In the genomic region with DNA sequence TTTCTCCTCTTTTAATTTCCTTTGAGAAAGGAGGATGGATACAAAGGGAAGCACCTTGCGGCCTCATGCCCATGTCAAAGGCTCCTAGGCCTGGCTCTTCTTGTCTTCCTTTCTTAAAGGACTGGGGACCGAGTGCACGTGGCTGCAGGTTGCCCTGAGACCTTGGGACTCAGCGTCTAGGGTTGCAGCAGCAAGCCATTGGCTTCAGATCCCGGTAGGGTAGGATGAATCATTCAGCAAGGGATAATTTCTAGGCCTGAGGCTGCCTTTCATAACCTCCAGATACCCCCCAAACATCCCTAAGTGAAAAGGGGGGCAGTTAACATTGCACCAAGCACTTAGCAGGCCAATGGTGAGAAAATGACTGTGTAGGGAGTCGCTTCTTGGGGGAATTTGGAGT, we compare ENCODE assay signal across 8 mouse cellular contexts. TPM values are rescaled to one million over a fixed set of nuclear protein-coding genes. Genes with fewer than 3 reads are reported as not detected.
DNase-seq lines count a peak whose midpoint lies in the region; ATAC-seq and TF ChIP-seq lines count a peak whose summit lies in the region.

No protein-coding gene starts in this region.

- peaks cover 100% of the 10 kb centered on the region for H3K27me3 ChIP-seq in forebrain, embryonic 10.5 days (ENCODE audit: poor library complexity, severe bottlenecking)
- peaks cover 100% of the 10 kb centered on the region for H3K27me3 ChIP-seq in forebrain, postnatal 0 days (ENCODE audit: insufficient read depth, low read length)
- H3K27me3 ChIP-seq in spleen, adult 2 months (ENCODE audit: control insufficient read depth, insufficient read depth, low read length) = peaks cover 16% of the 10 kb centered on the region
- H3K27me3 ChIP-seq in limb, embryonic 15.5 days = peaks cover 99% of the 10 kb centered on the region
- peaks cover 6% of the 10 kb centered on the region; the same call in 1 of the 2 replicates for H3K27me3 ChIP-seq in stomach, postnatal 0 days (ENCODE audit: control insufficient read depth, insufficient read depth, low read length)

- H3K4me2 ChIP-seq in forebrain, postnatal 0 days (ENCODE audit: low read depth) = no peak overlapping the region
- peak overlapping the region; percentile 24; the same call in 1 of the 2 replicates for H3K4me2 ChIP-seq in limb, embryonic 15.5 days
- peak overlapping the region; percentile 72 for H3K4me2 ChIP-seq in stomach, postnatal 0 days (replicated peaks; ENCODE audit: low read depth)

- no peak for TF ChIP-seq EP300 in stomach, postnatal 0 days (optimal IDR thresholded peaks at IDR 0.05)

- H3K9me3 ChIP-seq in forebrain, embryonic 10.5 days = no peaks in the 10 kb centered on the region
- H3K9me3 ChIP-seq in forebrain, postnatal 0 days (ENCODE audit: low read length) = no peaks in the 10 kb centered on the region
- H3K9me3 ChIP-seq in limb, embryonic 15.5 days = no peaks in the 10 kb centered on the region
- H3K9me3 ChIP-seq in stomach, postnatal 0 days (ENCODE audit: control insufficient read depth, low read length) = no peaks in the 10 kb centered on the region

- H3K27ac ChIP-seq in forebrain, embryonic 10.5 days = no peak overlapping the region
- no peak overlapping the region for H3K27ac ChIP-seq in forebrain, postnatal 0 days (ENCODE audit: low read depth, low read length)
- 0 out of 2 replicates have a peak overlapping the region, but pooled peaks have one; percentile 8 for H3K27ac ChIP-seq in spleen, adult 2 months (ENCODE audit: insufficient read depth, low read length)
- no peak overlapping the region for H3K27ac ChIP-seq in limb, embryonic 15.5 days
- H3K27ac ChIP-seq in stomach, postnatal 0 days (replicated peaks) = peak overlapping the region; percentile 53

- no peaks in the 10 kb centered on the region for H3K36me3 ChIP-seq in forebrain, embryonic 10.5 days (replicated peaks)
- no peaks in the 10 kb centered on the region for H3K36me3 ChIP-seq in forebrain, postnatal 0 days (ENCODE audit: insufficient read depth)
- no peaks in the 10 kb centered on the region for H3K36me3 ChIP-seq in spleen, adult 2 months (ENCODE audit: control insufficient read depth, insufficient read depth, low read length)
- H3K36me3 ChIP-seq in limb, embryonic 15.5 days = no peaks in the 10 kb centered on the region
- H3K36me3 ChIP-seq in stomach, postnatal 0 days (ENCODE audit: control insufficient read depth, insufficient read depth, low read length) = no peaks in the 10 kb centered on the region

- peaks cover 10% of the 10 kb centered on the region for H3K4me1 ChIP-seq in forebrain, embryonic 10.5 days
- no peaks in the 10 kb centered on the region for H3K4me1 ChIP-seq in forebrain, postnatal 0 days (ENCODE audit: insufficient read depth)
- peaks cover 11% of the 10 kb centered on the region for H3K4me1 ChIP-seq in spleen, adult 2 months (ENCODE audit: control insufficient read depth, insufficient read depth, insufficient read length)
- peaks cover 18% of the 10 kb centered on the region for H3K4me1 ChIP-seq in limb, embryonic 15.5 days
- no peaks in the 10 kb centered on the region for H3K4me1 ChIP-seq in stomach, postnatal 0 days (replicated peaks; ENCODE audit: control insufficient read depth, insufficient read depth)

- 6% methylated on average over 6 of the region's 6 CpGs for WGBS in forebrain, embryonic 10.5 days
- 4% methylated on average over 6 of the region's 6 CpGs for WGBS in forebrain, postnatal 0 days
- 20% methylated on average over 6 of the region's 6 CpGs for WGBS in spleen, adult 2 months
- WGBS in limb, embryonic 15.5 days = 13% methylated on average over 6 of the region's 6 CpGs
- 9% methylated on average over 6 of the region's 6 CpGs for WGBS in stomach, postnatal 0 days

- ATAC-seq in forebrain, postnatal 0 days = no peak
- no peak for ATAC-seq in limb, embryonic 15.5 days (ENCODE audit: insufficient number of reproducible peaks, low FRiP score, low TSS enrichment, low read depth)
- no peak for ATAC-seq in stomach, postnatal 0 days (ENCODE audit: low FRiP score, low TSS enrichment)

- no peak overlapping the region for H3K9ac ChIP-seq in forebrain, postnatal 0 days
- no peak overlapping the region for H3K9ac ChIP-seq in limb, embryonic 15.5 days
- H3K9ac ChIP-seq in stomach, postnatal 0 days (ENCODE audit: low read length) = peak overlapping the region; percentile 54

- H3K4me3 ChIP-seq in forebrain, embryonic 10.5 days = peak overlapping the region; percentile 22; the same call in 1 of the 2 replicates
- H3K4me3 ChIP-seq in forebrain, postnatal 0 days (ENCODE audit: low read depth, low read length) = no peak overlapping the region
- H3K4me3 ChIP-seq in spleen, adult 2 months (ENCODE audit: extremely low read depth, insufficient read depth, insufficient read length) = peak overlapping the region; percentile 46
- H3K4me3 ChIP-seq in limb, embryonic 15.5 days = peak overlapping the region; percentile 30
- peak overlapping the region; percentile 31 for H3K4me3 ChIP-seq in stomach, postnatal 0 days (ENCODE audit: low read depth, low read length)

- no peak for TF ChIP-seq CTCF in forebrain, postnatal 0 days (IDR thresholded peaks at IDR 0.05; ENCODE audit: low read depth)
- TF ChIP-seq CTCF in spleen, adult 2 months (IDR thresholded peaks at IDR 0.05; ENCODE audit: extremely low read depth, insufficient read depth, insufficient read length, insufficient replicate concordance) = no peak
- TF ChIP-seq CTCF in stomach, postnatal 0 days (IDR thresholded peaks at IDR 0.05; ENCODE audit: low read depth) = no peak

- no peak for DNase-seq in forebrain, embryonic 10.5 days (ENCODE audit: extremely low spot score, low spot score)
- DNase-seq in forebrain, postnatal 0 days = no peak
- DNase-seq in spleen, adult 2 months (ENCODE audit: low read depth in 1 of 2, low spot score in 2 of 2) = no peak
- DNase-seq in spleen, adult 18-20 months = no peak
- DNase-seq in stomach, postnatal 0 days (ENCODE audit: low spot score) = no peak
- DNase-seq in MN1 (ENCODE audit: low spot score) = no peak
- DNase-seq in urinary bladder, postnatal 10 days (ENCODE audit: low spot score) = no peak

- no peak for TF ChIP-seq POLR2A in spleen, adult 2 months (IDR thresholded peaks at IDR 0.05; ENCODE audit: low read depth, low read length)

RNA-seq across cellular contexts. Expression of a gene that starts 7.0 kb away (rescaled TPM):
- not detected in 2 replicates for polyA plus RNA-seq in forebrain, embryonic 10.5 days (2016; fragmentation: Nextera tagmentation; extraction: Ambion mirVana)
- not detected in 2 replicates for total RNA-seq in forebrain, postnatal 0 days (2014; rRNA removed)
- polyA plus RNA-seq in forebrain, postnatal 0 days (2015; fragmentation: Nextera tagmentation; extraction: Ambion mirVana) = not detected in 2 replicates
- polyA plus RNA-seq in spleen, adult 2 months (2012; rRNA removed) = 2.6 and 3.3 TPM in 2 replicates
- polyA plus RNA-seq in limb, embryonic 15.5 days (2015; fragmentation: Nextera tagmentation; extraction: Ambion mirVana) = 0.29 and 0.41 TPM in 2 replicates
- 1.2 and 1.6 TPM in 2 replicates for polyA plus RNA-seq in stomach, postnatal 0 days (2015; fragmentation: Nextera tagmentation; extraction: Ambion mirVana)

RNA-seq across cellular contexts. Expression of a gene that starts 8.0 kb away (rescaled TPM):
- not detected in 2 replicates for polyA plus RNA-seq in forebrain, embryonic 10.5 days (2016; fragmentation: Nextera tagmentation; extraction: Ambion mirVana)
- not detected in 2 replicates for total RNA-seq in forebrain, postnatal 0 days (2014; rRNA removed)
- not detected in 2 replicates for polyA plus RNA-seq in forebrain, postnatal 0 days (2015; fragmentation: Nextera tagmentation; extraction: Ambion mirVana)
- polyA plus RNA-seq in spleen, adult 2 months (2012; rRNA removed) = 0.37 and 0.40 TPM in 2 replicates
- polyA plus RNA-seq in limb, embryonic 15.5 days (2015; fragmentation: Nextera tagmentation; extraction: Ambion mirVana) = 0.60 and 0.73 TPM in 2 replicates
- polyA plus RNA-seq in stomach, postnatal 0 days (2015; fragmentation: Nextera tagmentation; extraction: Ambion mirVana) = 7.5 and 8.2 TPM in 2 replicates

RNA-seq across cellular contexts. Expression of a gene that starts 12.0 kb away (rescaled TPM):
- not detected in 2 replicates for polyA plus RNA-seq in forebrain, embryonic 10.5 days (2016; fragmentation: Nextera tagmentation; extraction: Ambion mirVana)
- not detected in 2 replicates for total RNA-seq in forebrain, postnatal 0 days (2014; rRNA removed)
- polyA plus RNA-seq in forebrain, postnatal 0 days (2015; fragmentation: Nextera tagmentation; extraction: Ambion mirVana) = not detected in 2 replicates
- 2.0 and 2.6 TPM in 2 replicates for polyA plus RNA-seq in spleen, adult 2 months (2012; rRNA removed)
- 0.23 and 0.27 TPM in 2 replicates for polyA plus RNA-seq in limb, embryonic 15.5 days (2015; fragmentation: Nextera tagmentation; extraction: Ambion mirVana)
- 0.94 and 0.97 TPM in 2 replicates for polyA plus RNA-seq in stomach, postnatal 0 days (2015; fragmentation: Nextera tagmentation; extraction: Ambion mirVana)

RNA-seq across cellular contexts. Expression of a gene that starts 18.8 kb away (rescaled TPM):
- polyA plus RNA-seq in forebrain, embryonic 10.5 days (2016; fragmentation: Nextera tagmentation; extraction: Ambion mirVana) = not detected in 2 replicates
- total RNA-seq in forebrain, postnatal 0 days (2014; rRNA removed) = not detected in 2 replicates
- not detected in 2 replicates for polyA plus RNA-seq in forebrain, postnatal 0 days (2015; fragmentation: Nextera tagmentation; extraction: Ambion mirVana)
- polyA plus RNA-seq in spleen, adult 2 months (2012; rRNA removed) = 1.2 and 1.3 TPM in 2 replicates
- polyA plus RNA-seq in limb, embryonic 15.5 days (2015; fragmentation: Nextera tagmentation; extraction: Ambion mirVana) = 0.31 and 0.55 TPM in 2 replicates
- polyA plus RNA-seq in stomach, postnatal 0 days (2015; fragmentation: Nextera tagmentation; extraction: Ambion mirVana) = 6.9 and 7.9 TPM in 2 replicates

RNA-seq across cellular contexts. Expression of a gene that starts 24.7 kb away (rescaled TPM):
- not detected in 2 replicates for polyA plus RNA-seq in forebrain, embryonic 10.5 days (2016; fragmentation: Nextera tagmentation; extraction: Ambion mirVana)
- not detected in 2 replicates for total RNA-seq in forebrain, postnatal 0 days (2014; rRNA removed)
- polyA plus RNA-seq in forebrain, postnatal 0 days (2015; fragmentation: Nextera tagmentation; extraction: Ambion mirVana) = not detected in 2 replicates
- polyA plus RNA-seq in spleen, adult 2 months (2012; rRNA removed) = 0.60 and 0.62 TPM in 2 replicates
- polyA plus RNA-seq in limb, embryonic 15.5 days (2015; fragmentation: Nextera tagmentation; extraction: Ambion mirVana) = 3.3 and 4.2 TPM in 2 replicates
- polyA plus RNA-seq in stomach, postnatal 0 days (2015; fragmentation: Nextera tagmentation; extraction: Ambion mirVana) = 5.5 and 6.0 TPM in 2 replicates

Comparison
In these comparisons a context has a peak if more than half of its experiments do, and no peak if none do; other contexts are left out.
1. H3K27ac ChIP-seq: peak in spleen, adult 2 months (single experiment) and stomach, postnatal 0 days (single experiment); none in forebrain, embryonic 10.5 days (single experiment), forebrain, postnatal 0 days (single experiment) and limb, embryonic 15.5 days (single experiment).